Mouse (Mus musculus): Measurements from ENCODE around the gene Disc1.
A peak's percentile ranks its signal among the peaks of the same experiment; 100 is the strongest.

Gene Disc1

GRCm38 (mm10) chr8:125053505-125054435, at the start of gene Disc1:
Gene Disc1, plus strand, starts transcription at chr8:125054195.
- peak; percentile 46 for DNase-seq (ENCODE audit: extremely low read depth, low read depth, low spot score)

- peak; percentile 31 for DNase-seq (ENCODE audit: extremely low read depth, low read depth, low spot score)
These were observed 41.0 kb upstream of the Disc1 start, which contains the start of gene Tsnax for GRCm38 (mm10) chr8:125012695-125013627. Gene Tsnax, plus strand, starts transcription at chr8:125012997.

- no peak for DNase-seq (ENCODE audit: extremely low read depth, low read depth, low spot score)
These were observed 29.9 kb upstream of the Disc1 start for GRCm38 (mm10) chr8:125024085-125024484.

- peak; percentile 55 for DNase-seq (ENCODE audit: extremely low read depth, low read depth, low spot score)
These were observed 26.8 kb upstream of the Disc1 start for GRCm38 (mm10) chr8:125027211-125027610.

- DNase-seq (ENCODE audit: extremely low read depth, low read depth, low spot score) = no peak
These were observed 25.2 kb upstream of the Disc1 start for GRCm38 (mm10) chr8:125028841-125029240.

GRCm38 (mm10) chr8:125031276-125031675, 22.7 kb upstream of the Disc1 start:
- no peak for DNase-seq (ENCODE audit: extremely low read depth, low read depth, low spot score)

- DNase-seq (ENCODE audit: extremely low read depth, low read depth, low spot score) = no peak
These were observed 19.3 kb upstream of the Disc1 start for GRCm38 (mm10) chr8:125034669-125035068.

GRCm38 (mm10) chr8:125037081-125037480, 16.9 kb upstream of the Disc1 start:
- DNase-seq (ENCODE audit: extremely low read depth, low read depth, low spot score) = no peak

GRCm38 (mm10) chr8:125038731-125039130, 15.3 kb upstream of the Disc1 start:
- no peak for DNase-seq (ENCODE audit: extremely low read depth, low read depth, low spot score)

- DNase-seq (ENCODE audit: extremely low read depth, low read depth, low spot score) = no peak
These were observed 13.2 kb upstream of the Disc1 start for GRCm38 (mm10) chr8:125040587-125041375.

GRCm38 (mm10) chr8:125041496-125041895, 12.5 kb upstream of the Disc1 start:
- no peak for DNase-seq (ENCODE audit: extremely low read depth, low read depth, low spot score)

- no peak for DNase-seq (ENCODE audit: extremely low read depth, low read depth, low spot score)
These were observed 10.6 kb upstream of the Disc1 start for GRCm38 (mm10) chr8:125043394-125043793.

- DNase-seq (ENCODE audit: extremely low read depth, low read depth, low spot score) = no peak
These were observed 10.1 kb upstream of the Disc1 start for GRCm38 (mm10) chr8:125043935-125044334.

GRCm38 (mm10) chr8:125045760-125046159, 8.2 kb upstream of the Disc1 start:
- no peak for DNase-seq (ENCODE audit: extremely low read depth, low read depth, low spot score)

GRCm38 (mm10) chr8:125049051-125049750, 4.8 kb upstream of the Disc1 start:
- no peak for DNase-seq (ENCODE audit: extremely low read depth, low read depth, low spot score)

- no peak for DNase-seq (ENCODE audit: extremely low read depth, low read depth, low spot score)
These were observed 4.2 kb upstream of the Disc1 start for GRCm38 (mm10) chr8:125049826-125050225.

GRCm38 (mm10) chr8:125052026-125052425, 2.0 kb upstream of the Disc1 start:
- DNase-seq (ENCODE audit: extremely low read depth, low read depth, low spot score) = no peak

- no peak for DNase-seq (ENCODE audit: extremely low read depth, low read depth, low spot score)
These were observed 428 bp downstream of the Disc1 start for GRCm38 (mm10) chr8:125054436-125054810.

GRCm38 (mm10) chr8:125060904-125061303, 6.9 kb downstream of the Disc1 start:
- no peak for DNase-seq (ENCODE audit: extremely low read depth, low read depth, low spot score)

- no peak for DNase-seq (ENCODE audit: extremely low read depth, low read depth, low spot score)
These were observed 11.6 kb downstream of the Disc1 start for GRCm38 (mm10) chr8:125065596-125065995.

Measured in fat pad, adult 2 months (tissue).